Mouse (Mus musculus) neural tube, embryonic 13.5 days (tissue): ENCODE results near the gene Nudt9. TPM values are rescaled to one million over a fixed set of nuclear protein-coding genes. Genes with fewer than 3 reads are reported as not detected.

Experiments
- ATAC-seq: fragments of 200-750 bp; cut with Nextera tagmentation; 2 replicates; pipeline ENCODE4 v1.8.0; 2017; ENCODE audit warnings: low read depth, mild to moderate bottlenecking, moderate TSS enrichment, moderate library complexity
- H3K27ac ChIP-seq: fragments of 300-500 bp; sonication (generic); replicated peaks from 2 replicates; pipeline ENCODE4 v1.5.1; 2015; ENCODE audit warnings: moderate library complexity, mild to moderate bottlenecking, inconsistent platforms
- H3K27me3 ChIP-seq: fragments of 300-500 bp; sonication (generic); 2 replicates; pipeline ENCODE4 v1.6.1; 2015; ENCODE audit warnings: mild to moderate bottlenecking, inconsistent platforms
- H3K36me3 ChIP-seq: fragments of 300-500 bp; sonication (generic); 2 replicates; pipeline ENCODE4 v1.6.1; 2015; ENCODE audit warnings: mild to moderate bottlenecking, inconsistent platforms
- H3K4me1 ChIP-seq: fragments of 300-500 bp; sonication (generic); replicated peaks from 2 replicates; pipeline ENCODE4 v1.6.1; 2015; ENCODE audit warnings: inconsistent platforms
- H3K4me2 ChIP-seq: fragments of 300-500 bp; sonication (generic); 2 replicates; pipeline ENCODE4 v1.6.1; 2015; ENCODE audit warnings: inconsistent platforms, mild to moderate bottlenecking, moderate library complexity
- H3K4me3 ChIP-seq: fragments of 300-500 bp; sonication (generic); 2 replicates; pipeline ENCODE4 v1.5.1; 2015; ENCODE audit warnings: mild to moderate bottlenecking, inconsistent platforms
- H3K9ac ChIP-seq: fragments of 300-500 bp; sonication (generic); 2 replicates; pipeline ENCODE4 v1.6.1; 2015; ENCODE audit warnings: moderate library complexity, mild to moderate bottlenecking, inconsistent platforms
- H3K9me3 ChIP-seq: fragments of 300-500 bp; sonication (generic); 2 replicates; pipeline ENCODE4 v1.6.1; 2016; ENCODE audit warnings: inconsistent platforms
- WGBS: fragments of 180-500 bp; shearing (Covaris S2); methylation state at CpG from one replicate; pipeline ENCODE4 v1.1.7; 2015; 5-methylcytosine and 5-hydroxymethylcytosine counted together
- polyA plus RNA-seq: library from polyadenylated mRNA; unstranded; fragments of >200 nt; fragmentation: Nextera tagmentation; extraction: Ambion mirVana; gene quantifications from 2 replicates; pipeline ENCODE4 v1.2.1, GENCODE M21; 2015

Nudt9 gene
- polyA plus RNA-seq, 1 experiment from 2014 or later = 76.2 TPM

- no peak for ATAC-seq
- H3K4me2 ChIP-seq = no peak overlapping the region
- H3K4me1 ChIP-seq = 0 out of 2 replicates have a peak, but pooled peaks cover 8% of the 10 kb centered on the region
- 0 out of 2 replicates have a peak overlapping the region, but pooled peaks have one; percentile 49 for H3K27ac ChIP-seq
- no peaks in the 10 kb centered on the region for H3K9me3 ChIP-seq
- no peaks in the 10 kb centered on the region for H3K27me3 ChIP-seq
- H3K36me3 ChIP-seq = 0 out of 2 replicates have a peak, but pooled peaks cover 11% of the 10 kb centered on the region
- H3K9ac ChIP-seq = no peak overlapping the region
- H3K4me3 ChIP-seq = no peak overlapping the region
- WGBS = 79% methylated on average over 16 of the region's 16 CpGs
Measured at GRCm38 (mm10) chr5:104096078-104096938, 50.2 kb downstream of the Nudt9 start.

GRCm38 (mm10) chr5:104101678-104102531, 55.8 kb downstream of the Nudt9 start:
- Histone ChIP-seq H3K36me3 (no peaks in the 10 kb centered on the region), H3K9ac (no peak overlapping the region), H3K9me3 (no peaks in the 10 kb centered on the region), H3K4me3 (no peak overlapping the region), H3K27me3 (no peaks in the 10 kb centered on the region), H3K4me1 (peaks cover 36% of the 10 kb centered on the region), H3K27ac (peak overlapping the region; percentile 75), H3K4me2 (no peak overlapping the region)
- 10% methylated on average over 10 of the region's 10 CpGs for WGBS
- peak; percentile 41; the same call in 1 of the 2 replicates for ATAC-seq

GRCm38 (mm10) chr5:104103171-104103570, 57.1 kb downstream of the Nudt9 start:
- 59% methylated on average over 4 of the region's 4 CpGs for WGBS
- no peak for ATAC-seq

GRCm38 (mm10) chr5:104104111-104104510, 58.0 kb downstream of the Nudt9 start:
- no peak for ATAC-seq
- H3K27ac ChIP-seq = 0 out of 2 replicates have a peak overlapping the region, but pooled peaks have one; percentile 38
- 24% methylated on average over 2 of the region's 2 CpGs for WGBS
- H3K9me3 ChIP-seq = no peaks in the 10 kb centered on the region
- H3K4me1 ChIP-seq = peaks cover 53% of the 10 kb centered on the region
- H3K36me3 ChIP-seq = no peaks in the 10 kb centered on the region
- H3K4me2 ChIP-seq = no peak overlapping the region
- H3K4me3 ChIP-seq = no peak overlapping the region
- H3K9ac ChIP-seq = no peak overlapping the region
- no peaks in the 10 kb centered on the region for H3K27me3 ChIP-seq

More at GRCm38 (mm10) chr5:104103171-104103570, 57.1 kb downstream of the Nudt9 start:
- H3K4me1 ChIP-seq = peaks cover 47% of the 10 kb centered on the region
- H3K4me3 ChIP-seq = no peak overlapping the region
- peak overlapping the region; percentile 75 for H3K27ac ChIP-seq
- H3K9me3 ChIP-seq = no peaks in the 10 kb centered on the region
- no peaks in the 10 kb centered on the region for H3K36me3 ChIP-seq
- no peaks in the 10 kb centered on the region for H3K27me3 ChIP-seq
- no peak overlapping the region for H3K4me2 ChIP-seq
- H3K9ac ChIP-seq = no peak overlapping the region

- 26% methylated on average over 11 of the region's 11 CpGs for WGBS
- no peaks in the 10 kb centered on the region for H3K9me3 ChIP-seq
- peak overlapping the region; percentile 53 for H3K4me2 ChIP-seq
- H3K27ac ChIP-seq = peak overlapping the region; percentile 85
- H3K36me3 ChIP-seq = no peaks in the 10 kb centered on the region
- ATAC-seq = peak; percentile 64
- peak overlapping the region; percentile 29 for H3K4me3 ChIP-seq
- peak overlapping the region; percentile 61 for H3K9ac ChIP-seq
- H3K4me1 ChIP-seq = peaks cover 70% of the 10 kb centered on the region
- no peaks in the 10 kb centered on the region for H3K27me3 ChIP-seq
Measured at GRCm38 (mm10) chr5:104108127-104108875, 62.2 kb downstream of the Nudt9 start.

GRCm38 (mm10) chr5:104108879-104109369, 62.8 kb downstream of the Nudt9 start:
- Histone ChIP-seq H3K4me2 (peak overlapping the region; percentile 53), H3K27ac (peak overlapping the region; percentile 85), H3K4me1 (peaks cover 73% of the 10 kb centered on the region), H3K27me3 (no peaks in the 10 kb centered on the region), H3K9me3 (no peaks in the 10 kb centered on the region), H3K36me3 (no peaks in the 10 kb centered on the region), H3K4me3 (peak overlapping the region; percentile 29), H3K9ac (peak overlapping the region; percentile 61)
- 5% methylated on average over 18 of the region's 18 CpGs for WGBS
- ATAC-seq = peak; percentile 51

- 8% methylated on average over 3 of the region's 3 CpGs for WGBS
- H3K4me2 ChIP-seq = peak overlapping the region; percentile 53
- peak overlapping the region; percentile 85 for H3K27ac ChIP-seq
- H3K36me3 ChIP-seq = no peaks in the 10 kb centered on the region
- peaks cover 79% of the 10 kb centered on the region for H3K4me1 ChIP-seq
- peak overlapping the region; percentile 29 for H3K4me3 ChIP-seq
- H3K27me3 ChIP-seq = no peaks in the 10 kb centered on the region
- peak overlapping the region; percentile 61; the same call in 1 of the 2 replicates for H3K9ac ChIP-seq
- no peaks in the 10 kb centered on the region for H3K9me3 ChIP-seq
- ATAC-seq = peak; percentile 45; the same call in 1 of the 2 replicates
Measured at GRCm38 (mm10) chr5:104109516-104109915, 63.4 kb downstream of the Nudt9 start.

GRCm38 (mm10) chr5:104110171-104110920, 64.2 kb downstream of the Nudt9 start:
- Histone ChIP-seq H3K36me3 (no peaks in the 10 kb centered on the region), H3K9me3 (no peaks in the 10 kb centered on the region), H3K4me1 (peaks cover 88% of the 10 kb centered on the region), H3K4me3 (0 out of 2 replicates have a peak overlapping the region, but pooled peaks have one; percentile 36), H3K27ac (peak overlapping the region; percentile 85), H3K27me3 (no peaks in the 10 kb centered on the region), H3K4me2 (peak overlapping the region; percentile 53), H3K9ac (peak overlapping the region; percentile 68)
- ATAC-seq = peak; percentile 58
- WGBS = 12% methylated on average over 9 of the region's 9 CpGs

- 2% methylated on average over 9 of the region's 9 CpGs for WGBS
- no peaks in the 10 kb centered on the region for H3K36me3 ChIP-seq
- H3K4me3 ChIP-seq = peak overlapping the region; percentile 36
- H3K9me3 ChIP-seq = no peaks in the 10 kb centered on the region
- peaks cover 80% of the 10 kb centered on the region for H3K4me1 ChIP-seq
- H3K9ac ChIP-seq = peak overlapping the region; percentile 68
- no peak for ATAC-seq
- peak overlapping the region; percentile 85 for H3K27ac ChIP-seq
- peak overlapping the region; percentile 53 for H3K4me2 ChIP-seq
- H3K27me3 ChIP-seq = no peaks in the 10 kb centered on the region
Measured at GRCm38 (mm10) chr5:104112016-104112415, 65.9 kb downstream of the Nudt9 start.

- ATAC-seq = no peak
Measured at GRCm38 (mm10) chr5:104112511-104112910, 66.4 kb downstream of the Nudt9 start.

More at GRCm38 (mm10) chr5:104112511-104112910, 66.4 kb downstream of the Nudt9 start:
- Histone ChIP-seq H3K4me2 (peak overlapping the region; percentile 53), H3K4me1 (peaks cover 77% of the 10 kb centered on the region), H3K36me3 (no peaks in the 10 kb centered on the region), H3K27me3 (no peaks in the 10 kb centered on the region), H3K9me3 (no peaks in the 10 kb centered on the region), H3K9ac (peak overlapping the region; percentile 68), H3K4me3 (peak overlapping the region; percentile 36), H3K27ac (peak overlapping the region; percentile 85)
- WGBS = 3% methylated on average over 5 of the region's 5 CpGs
